Mouse (Mus musculus) G1E-ER4 (cell line): ENCODE results near the gene Slfn2. TPM values are rescaled to one million over a fixed set of nuclear protein-coding genes. Genes with fewer than 3 reads are reported as not detected.

ENCODE experiments used
- GATA1 ChIP-seq: IDR thresholded peaks from one replicate; pipeline ENCODE4 v1.8.0; 2012; ENCODE audit warnings: low read length, inconsistent platforms
- polyA plus RNA-seq: library from polyadenylated mRNA; stranded (reverse); fragments of >175 nt; gene quantifications from 2 replicates; pipeline ENCODE4 v1.2.3, GENCODE M21; 2012

Slfn2 gene
- polyA plus RNA-seq = 0.37 and 0.83 TPM in 2 replicates

GRCm38 (mm10) chr11:83064946-83065345 is at the start of gene Slfn2:
TSS of gene Slfn2 (plus strand) at chr11:83065112.
- TF ChIP-seq GATA1 = no peak

- TF ChIP-seq GATA1 = no peak
Observed at GRCm38 (mm10) chr11:83016093-83016492, 48.8 kb upstream of the Slfn2 start.

- TF ChIP-seq GATA1 = no peak
Observed at GRCm38 (mm10) chr11:83020621-83021020, 44.3 kb upstream of the Slfn2 start, which contains the start of gene Slfn8. TSS of gene Slfn8 (minus strand) at chr11:83020810.

- TF ChIP-seq GATA1 = no peak
Observed at GRCm38 (mm10) chr11:83039156-83039555, 25.8 kb upstream of the Slfn2 start.

- no peak for TF ChIP-seq GATA1
Observed at GRCm38 (mm10) chr11:83039796-83040195, 25.1 kb upstream of the Slfn2 start.

GRCm38 (mm10) chr11:83040325-83040724 is 24.6 kb upstream of the Slfn2 start:
- TF ChIP-seq GATA1 = no peak

- no peak for TF ChIP-seq GATA1
Observed at GRCm38 (mm10) chr11:83041000-83041399, 23.9 kb upstream of the Slfn2 start.

- TF ChIP-seq GATA1 = no peak
Observed at GRCm38 (mm10) chr11:83043891-83044290, 21.0 kb upstream of the Slfn2 start.

- no peak for TF ChIP-seq GATA1
Observed at GRCm38 (mm10) chr11:83045642-83046041, 19.3 kb upstream of the Slfn2 start.

- no peak for TF ChIP-seq GATA1
Observed at GRCm38 (mm10) chr11:83057863-83058262, 7.0 kb upstream of the Slfn2 start.

- no peak for TF ChIP-seq GATA1
Observed at GRCm38 (mm10) chr11:83060412-83061020, 4.4 kb upstream of the Slfn2 start.

GRCm38 (mm10) chr11:83061806-83062205 is 3.1 kb upstream of the Slfn2 start:
- TF ChIP-seq GATA1 = no peak

GRCm38 (mm10) chr11:83063126-83063525 is 1.8 kb upstream of the Slfn2 start:
- TF ChIP-seq GATA1 = no peak

- no peak for TF ChIP-seq GATA1
Observed at GRCm38 (mm10) chr11:83063941-83064349, 967 bp upstream of the Slfn2 start.

- TF ChIP-seq GATA1 = peak; percentile 16
Observed at GRCm38 (mm10) chr11:83065441-83066344, 781 bp downstream of the Slfn2 start.
